Mouse (Mus musculus) right cerebral cortex, postnatal 10 days (tissue): ENCODE results near the gene Cd68.
"Not testable (repeated sequence)": the region's sequence is repeated elsewhere in the genome, so short reads cannot be mapped to it uniquely, and the experiment has no call there.

Experiments
- DNase-seq, 2 experiments: peaks; one replicate each; pipeline ENCODE4 v3.0.0; 2021; ENCODE audit warnings: low spot score in 2 of 2

Cd68 gene

GRCm38 (mm10) chr11:69629802-69630201, 36.2 kb downstream of the Cd68 start:
- no peak for DNase-seq

GRCm38 (mm10) chr11:69628286-69628685, 37.7 kb downstream of the Cd68 start:
- peak; percentile 75 to 77 for DNase-seq

- not testable (repeated sequence) for DNase-seq
Observed at GRCm38 (mm10) chr11:69624339-69624738, 41.6 kb downstream of the Cd68 start.

- DNase-seq: no peak
Observed at GRCm38 (mm10) chr11:69623006-69623405, 42.9 kb downstream of the Cd68 start.

- DNase-seq: peak in 1 of 2 experiments; percentile 43
Observed at GRCm38 (mm10) chr11:69622406-69622805, 43.5 kb downstream of the Cd68 start.

GRCm38 (mm10) chr11:69621571-69622268, 44.2 kb downstream of the Cd68 start, which contains the start of gene Sat2:
TSS of gene Sat2 (plus strand) at chr11:69622024.
- DNase-seq: peak; percentile 74 to 76

- DNase-seq: no peak
Observed at GRCm38 (mm10) chr11:69620394-69621081, 45.4 kb downstream of the Cd68 start.

- no peak for DNase-seq
Observed at GRCm38 (mm10) chr11:69617805-69618204, 48.1 kb downstream of the Cd68 start, which contains the start of gene Shbg. TSS of gene Shbg (minus strand) at chr11:69617905.

- DNase-seq: no peak
Observed at GRCm38 (mm10) chr11:69616781-69617180, 49.2 kb downstream of the Cd68 start.

- not testable (repeated sequence) for DNase-seq
Observed at GRCm38 (mm10) chr11:69614257-69614588, 51.7 kb downstream of the Cd68 start.
